Mouse (Mus musculus): Measurements from ENCODE around the gene Fmo6. TPM values are rescaled to one million over a fixed set of nuclear protein-coding genes. Genes with fewer than 3 reads are reported as not detected.

The Fmo6 gene
- total RNA-seq, 2 experiments from 2014 or later: not detected

Other genes starting within 250 kb of the Fmo6 start
- 10 to 100 TPM; 70.8 to 77.9 TPM for gene Prrc2c, start 197.0 kb downstream of the Fmo6 start, total RNA-seq (2021)
- under 1 TPM in 1 of 2 experiments, not detected in 1; 0.14 TPM for gene Fmo4, start 123.5 kb downstream of the Fmo6 start, total RNA-seq (2021)
- 10 to 100 TPM; 36.2 to 53.0 TPM for gene Fmo1, start 70.9 kb downstream of the Fmo6 start, total RNA-seq (2021)
- 10 to 100 TPM; 40.6 to 56.9 TPM for gene Fmo2, start 38.8 kb downstream of the Fmo6 start, total RNA-seq (2021)
- gene Fmo3, start 47.0 kb upstream of the Fmo6 start, total RNA-seq (2021): not detected
- gene Mroh9, start 148.2 kb upstream of the Fmo6 start, total RNA-seq (2021): not detected